Mouse (Mus musculus) layer of hippocampus, adult 8-10 months (tissue): ENCODE measurements around the gene Ptk7. TPM values are rescaled to one million over a fixed set of nuclear protein-coding genes. Genes with fewer than 3 reads are reported as not detected.
A peak's percentile ranks its signal among the peaks of the same experiment; 100 is the strongest.

Experiments used
- DNase-seq, 2 experiments: peaks; one replicate each; pipeline ENCODE4 v3.0.0; 2022; ENCODE audit warnings: low spot score in 2 of 2
- total RNA-seq, 4 experiments: library from RNA; stranded (reverse); gene quantifications; 2 replicates each; pipeline ENCODE4 v1.2.4; 2022

Gene Ptk7
- total RNA-seq, 4 experiments from 2014 or later = 8.2 to 9.2 (median 8.9) TPM

DNA sequence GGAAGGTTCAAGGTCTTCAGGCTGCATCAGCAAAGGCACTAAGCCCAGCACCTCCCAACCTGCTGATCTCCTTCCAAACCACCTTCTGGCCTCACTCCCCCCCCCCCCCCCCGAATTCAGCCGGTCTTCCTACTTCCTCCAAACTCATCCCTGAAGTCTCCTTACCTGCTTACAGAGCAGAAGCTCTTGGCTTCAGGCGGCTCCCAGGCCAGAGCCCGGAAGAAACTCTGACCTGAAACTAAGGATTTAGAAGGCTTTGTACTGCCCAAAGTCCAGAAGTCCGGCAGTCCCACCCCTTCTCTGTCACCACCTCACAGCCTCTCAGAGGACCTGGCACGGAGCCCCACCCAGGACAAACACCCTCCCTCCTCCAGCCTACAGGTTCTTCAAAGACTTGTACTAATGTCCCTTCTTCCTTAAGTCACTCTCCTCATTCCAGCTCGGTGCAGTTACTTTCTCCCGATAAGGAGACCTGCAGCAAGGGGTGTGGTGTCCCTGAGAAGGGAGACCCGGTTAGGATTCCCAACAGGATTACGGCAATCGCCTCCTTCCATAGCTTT, 15.7 kb upstream of the Ptk7 start:
- DNase-seq = no peak

GRCm38 (mm10) chr17:46644152-46644805, 15.0 kb upstream of the Ptk7 start:
- no peak for DNase-seq

DNA sequence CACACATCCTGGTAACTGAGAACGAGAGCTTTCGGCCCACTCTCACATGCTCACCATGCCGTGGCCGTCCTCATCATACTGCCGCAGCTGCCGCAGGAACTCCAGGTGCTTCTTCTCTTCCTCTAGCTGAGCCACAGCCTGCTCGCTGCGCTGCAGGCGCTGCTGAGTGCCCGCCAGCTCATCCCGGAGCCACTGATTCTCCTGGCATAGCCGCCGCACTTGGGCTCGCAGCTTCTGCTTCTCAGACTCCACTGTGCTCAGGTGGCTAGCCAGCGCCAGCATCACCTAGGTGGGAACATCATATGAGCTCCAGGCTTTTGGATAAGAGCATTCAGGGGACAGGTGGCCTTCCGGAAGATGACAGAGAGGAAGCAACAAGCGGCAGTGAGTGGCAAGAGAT, 12.8 kb upstream of the Ptk7 start:
- DNase-seq = no peak

DNA sequence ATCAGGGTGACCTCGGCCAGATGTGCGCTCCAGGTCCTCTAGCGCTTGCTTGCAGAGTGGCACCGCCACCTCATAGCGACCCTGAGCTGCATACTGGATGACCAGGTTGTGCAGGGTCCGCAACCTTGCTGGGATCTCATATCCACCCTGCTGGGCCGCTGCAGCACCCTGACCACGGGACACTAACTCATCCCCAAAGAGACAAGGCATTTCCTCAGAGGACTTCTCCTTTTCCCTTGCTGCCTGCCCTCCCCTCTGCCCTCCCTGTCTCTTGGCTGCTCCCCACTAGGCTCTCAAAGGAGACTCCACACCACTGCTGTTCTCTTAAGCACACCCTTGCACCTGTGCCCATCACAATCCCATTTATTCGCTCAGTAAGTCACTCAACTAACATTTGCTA, 10.6 kb upstream of the Ptk7 start:
- no peak for DNase-seq

DNA sequence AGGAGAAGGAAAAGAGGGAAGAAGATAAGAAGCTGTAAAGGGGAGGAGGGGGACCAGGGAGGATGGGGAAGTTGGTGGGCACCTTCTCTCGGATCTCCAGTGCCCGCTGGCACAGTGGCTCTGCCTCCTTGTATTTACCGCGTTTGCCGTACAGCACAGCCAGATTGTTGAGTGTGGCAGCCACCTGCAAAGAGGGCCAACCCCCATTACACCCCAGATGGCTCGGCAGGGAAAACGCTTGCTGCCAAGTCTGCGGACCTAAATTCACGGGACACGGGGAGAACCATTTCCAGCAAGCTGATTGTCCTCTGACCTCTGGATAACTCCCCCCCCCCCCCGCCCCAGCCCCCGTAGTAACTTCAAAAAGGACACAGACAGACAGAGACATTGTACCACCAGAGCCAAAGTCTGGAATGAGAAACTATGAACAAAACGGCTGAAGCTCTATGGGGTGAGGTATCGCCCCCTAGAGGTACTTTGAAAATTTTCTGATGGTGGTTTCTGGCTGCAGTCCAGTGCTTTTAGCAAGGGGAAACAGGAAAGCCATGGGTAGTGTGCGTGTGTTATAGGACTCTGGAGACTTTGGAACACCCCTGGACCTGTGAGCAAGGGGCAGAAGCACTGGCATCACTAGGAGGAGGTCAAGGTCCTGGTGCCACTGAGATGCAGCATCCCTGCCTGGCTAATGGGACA, 7.7 kb upstream of the Ptk7 start:
- peak; percentile 66 to 75 for DNase-seq

- no peak for DNase-seq
These were observed 559 bp upstream of the Ptk7 start for GRCm38 (mm10) chr17:46629685-46630441.

DNA sequence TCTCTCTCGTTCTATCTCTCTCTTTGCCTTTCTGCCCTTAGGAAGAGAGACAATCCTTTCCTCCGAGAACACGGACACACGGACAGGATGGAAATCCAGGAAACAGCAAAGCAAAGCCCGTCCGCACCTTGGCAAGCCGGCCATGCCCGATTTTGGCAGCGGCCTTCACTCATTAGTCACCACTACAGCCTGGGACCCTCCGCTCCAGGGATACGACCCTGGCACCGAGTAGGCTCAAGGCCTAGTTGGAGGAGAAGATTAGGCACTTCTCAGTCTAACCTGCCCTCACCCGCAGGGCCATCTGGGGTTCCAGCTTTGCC, 873 bp downstream of the Ptk7 start:
- DNase-seq = no peak

DNA sequence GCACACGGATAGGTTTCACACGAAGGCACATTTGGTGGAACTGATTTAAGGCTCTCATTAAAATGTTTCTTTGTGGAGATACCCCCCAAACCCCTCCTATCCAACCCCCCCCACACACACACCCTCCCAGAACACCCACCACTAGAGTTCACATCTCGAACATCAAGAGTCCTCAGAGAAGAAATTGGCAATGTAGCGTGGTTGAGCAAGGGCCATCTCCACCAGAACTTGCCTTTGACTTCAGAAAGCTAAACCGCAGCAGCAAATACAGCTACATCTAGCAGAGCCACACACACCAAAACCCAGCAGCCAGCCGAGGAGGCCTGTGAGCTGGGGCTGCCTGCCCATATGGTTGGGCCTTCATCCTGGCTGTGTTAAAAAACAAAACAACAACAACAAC, 1.9 kb downstream of the Ptk7 start:
- no peak for DNase-seq

GRCm38 (mm10) chr17:46624598-46624997, 4.7 kb downstream of the Ptk7 start:
- DNase-seq = no peak

DNA sequence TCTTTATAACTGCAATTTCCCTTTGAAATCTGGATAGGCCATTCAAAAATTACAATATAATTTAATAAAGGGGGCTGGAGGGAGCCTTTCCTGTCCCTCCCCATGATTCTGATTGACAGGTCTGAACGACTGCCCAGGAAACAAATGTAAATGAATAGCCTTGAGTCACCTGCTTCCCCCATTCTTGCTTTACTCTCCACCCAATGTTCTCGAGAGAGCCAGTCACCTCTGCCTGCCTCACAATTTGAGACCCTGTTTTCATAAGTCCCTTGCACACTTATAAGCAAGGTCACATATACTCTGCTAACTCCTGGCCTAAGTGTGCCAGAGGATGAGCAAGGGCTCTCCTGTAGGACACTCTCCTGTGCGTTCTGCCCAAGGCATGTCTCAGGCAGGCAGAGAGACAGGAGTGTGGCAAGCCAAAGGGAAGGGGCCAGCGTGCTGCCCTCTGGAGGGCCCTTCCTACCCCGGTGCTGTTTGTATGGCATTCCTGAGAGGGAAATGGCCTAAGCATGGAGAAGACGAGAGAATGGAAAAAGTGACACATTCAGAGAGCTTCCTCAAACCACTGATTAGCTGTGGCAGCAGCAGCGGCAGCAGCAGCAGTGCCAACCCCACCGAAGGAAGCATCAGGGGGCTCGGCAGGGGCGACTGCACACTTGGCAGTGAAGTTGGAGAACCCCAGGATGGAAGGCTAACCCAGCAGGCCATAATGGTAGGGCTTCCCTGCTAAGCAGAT, 5.3 kb downstream of the Ptk7 start:
- no peak for DNase-seq

DNA sequence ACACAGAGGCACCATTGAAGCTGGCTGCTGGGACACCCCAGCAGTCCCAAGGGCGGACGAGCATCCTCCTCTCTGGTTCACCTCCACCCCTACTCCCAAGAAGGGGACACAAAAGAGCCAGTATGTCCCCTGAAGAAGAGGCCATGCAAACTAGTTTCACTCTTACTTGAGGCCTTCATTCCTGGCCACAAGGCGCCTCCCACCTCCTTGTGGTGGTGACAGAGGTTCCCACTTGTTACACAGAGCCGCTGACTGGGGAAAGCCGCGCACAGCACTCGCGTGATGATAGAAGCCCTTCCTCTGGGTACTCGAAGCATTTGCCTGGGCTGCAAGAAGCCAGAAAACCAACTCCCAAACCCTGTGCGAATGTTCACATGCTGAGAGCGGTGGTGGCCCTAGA, 7.0 kb downstream of the Ptk7 start:
- no peak for DNase-seq

GRCm38 (mm10) chr17:46621324-46621723, 8.0 kb downstream of the Ptk7 start:
- peak in 1 of 2 experiments; percentile 60 for DNase-seq

DNA sequence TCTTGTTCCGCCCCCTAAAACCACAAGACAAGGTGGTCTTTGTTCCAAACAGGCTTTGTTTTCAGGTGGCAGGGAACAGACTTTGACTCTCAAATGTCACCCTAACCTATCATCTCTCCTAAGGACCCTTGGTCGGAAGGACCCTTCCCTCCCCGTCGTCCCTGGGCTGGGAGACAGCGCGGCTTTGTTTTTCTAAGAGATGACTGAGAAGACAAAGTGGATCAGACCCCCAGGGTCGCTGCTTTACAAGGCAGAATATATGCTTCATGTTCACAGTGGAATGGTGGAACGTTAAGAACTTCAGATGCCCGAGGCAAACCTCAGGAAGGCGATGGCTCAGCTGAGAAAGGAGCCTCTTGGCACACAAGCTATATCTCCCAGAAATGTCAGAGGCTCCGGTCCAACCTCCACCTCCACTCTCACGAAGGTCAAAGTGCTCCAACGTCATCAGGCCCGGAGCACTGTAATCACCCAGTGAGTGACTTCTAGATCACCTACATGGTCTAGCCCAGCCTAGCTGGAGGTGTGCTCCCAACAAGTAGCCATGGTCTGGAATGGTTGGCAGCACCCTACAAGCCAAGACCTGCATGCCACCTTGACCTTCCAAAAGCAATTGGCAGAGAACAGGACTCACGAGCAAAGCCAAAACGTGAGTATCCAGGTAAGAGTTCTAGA, 9.5 kb downstream of the Ptk7 start:
- DNase-seq = no peak

DNA sequence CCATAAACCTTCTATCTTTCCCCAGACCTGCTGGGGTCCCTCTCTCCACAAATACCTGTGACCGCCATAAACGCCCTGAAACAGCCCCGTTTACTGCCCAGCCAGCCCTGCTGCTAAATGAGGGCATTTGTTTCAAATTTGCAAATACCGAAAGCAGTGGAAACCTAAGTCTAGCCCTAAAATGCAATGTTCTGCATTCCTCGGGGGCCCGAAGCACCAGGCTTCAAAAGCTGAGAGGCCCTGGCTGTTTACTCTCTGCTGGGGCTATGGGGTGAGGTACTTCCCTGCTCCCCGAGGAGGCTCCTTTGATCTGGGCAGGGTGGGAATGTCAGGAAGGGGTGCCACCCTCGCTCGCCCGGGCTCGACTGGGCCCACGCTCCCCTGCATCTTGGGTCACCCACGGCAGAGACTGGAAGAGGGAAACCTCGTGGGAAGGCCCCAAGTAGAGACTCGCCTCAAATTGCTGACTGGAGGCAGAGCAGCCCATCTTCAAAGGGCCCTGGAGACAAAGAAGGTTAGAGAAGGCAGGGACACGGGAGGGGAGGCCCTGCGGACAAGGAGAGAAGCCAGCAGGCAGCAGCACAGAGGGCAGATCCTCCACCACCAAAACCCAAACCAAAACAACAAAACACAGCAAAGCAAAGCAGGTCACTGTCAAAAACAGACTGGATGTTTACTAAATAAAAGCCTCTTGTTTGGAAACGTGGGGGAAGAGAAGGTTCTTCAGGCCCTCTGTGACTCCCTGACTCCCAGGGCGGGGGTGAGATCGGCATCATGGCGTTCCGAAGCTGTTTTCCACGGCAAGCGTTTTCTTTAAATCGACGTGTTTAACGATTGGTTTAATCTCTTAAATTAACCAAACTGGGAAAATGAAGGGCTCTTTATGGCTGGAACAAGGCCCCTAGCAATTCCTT, 10.3 kb downstream of the Ptk7 start:
- no peak for DNase-seq

DNA sequence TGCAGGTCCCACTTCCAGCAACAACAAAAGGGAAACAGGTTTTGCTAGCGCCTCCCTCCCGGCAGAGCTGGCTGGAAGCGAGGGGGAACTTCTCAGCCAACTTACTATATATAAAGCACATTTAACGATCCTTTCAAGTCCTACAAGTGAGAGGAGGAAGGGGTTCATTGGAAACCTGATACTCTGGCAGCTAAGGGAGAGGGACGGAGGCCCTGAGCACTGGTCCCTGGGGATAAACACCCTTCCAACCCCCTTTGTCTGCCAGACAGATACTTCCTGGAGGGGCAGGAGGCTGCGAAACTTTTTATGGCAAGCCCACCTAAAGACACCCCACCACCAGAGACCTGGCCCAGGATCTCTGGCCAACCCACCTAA, 10.9 kb downstream of the Ptk7 start:
- no peak for DNase-seq

DNA sequence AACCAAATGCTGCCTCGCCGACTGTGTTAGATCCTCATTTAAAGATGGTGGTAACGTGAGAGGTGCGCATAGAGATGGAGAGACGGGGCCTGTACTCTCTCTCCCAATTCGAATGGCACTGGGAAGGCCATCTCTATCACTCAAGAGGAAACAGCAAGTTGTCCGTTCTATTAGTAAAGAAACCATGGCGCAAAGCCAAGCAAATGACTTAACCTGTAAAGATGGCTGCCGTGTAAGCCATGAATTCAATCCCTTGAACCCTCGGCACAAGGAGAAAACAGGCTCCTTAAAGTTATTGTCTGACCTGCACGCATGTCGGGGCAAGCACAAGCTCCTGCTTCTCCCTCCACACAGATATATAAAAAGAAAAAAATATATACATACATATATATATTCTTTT, 11.5 kb downstream of the Ptk7 start:
- DNase-seq = no peak

DNA sequence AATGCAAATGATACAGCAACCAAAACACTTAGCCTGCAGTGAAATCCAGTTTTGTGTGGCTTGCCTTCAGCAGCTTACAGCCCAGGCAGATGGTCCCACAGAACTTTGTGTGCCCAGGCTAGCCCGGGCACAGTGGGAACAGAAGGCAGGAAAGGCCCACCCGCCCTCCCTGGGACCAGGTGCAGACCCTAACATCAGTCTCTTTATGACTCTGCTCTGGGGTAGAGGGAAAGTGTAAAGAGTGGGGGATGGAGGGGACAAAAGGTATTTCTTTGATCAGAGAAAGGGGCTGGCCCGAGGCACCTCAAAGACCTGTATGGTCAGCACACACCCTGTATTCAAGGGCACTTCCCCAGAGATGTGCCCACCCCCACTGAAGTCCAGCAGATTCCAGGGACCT, 16.1 kb downstream of the Ptk7 start:
- no peak for DNase-seq

DNA sequence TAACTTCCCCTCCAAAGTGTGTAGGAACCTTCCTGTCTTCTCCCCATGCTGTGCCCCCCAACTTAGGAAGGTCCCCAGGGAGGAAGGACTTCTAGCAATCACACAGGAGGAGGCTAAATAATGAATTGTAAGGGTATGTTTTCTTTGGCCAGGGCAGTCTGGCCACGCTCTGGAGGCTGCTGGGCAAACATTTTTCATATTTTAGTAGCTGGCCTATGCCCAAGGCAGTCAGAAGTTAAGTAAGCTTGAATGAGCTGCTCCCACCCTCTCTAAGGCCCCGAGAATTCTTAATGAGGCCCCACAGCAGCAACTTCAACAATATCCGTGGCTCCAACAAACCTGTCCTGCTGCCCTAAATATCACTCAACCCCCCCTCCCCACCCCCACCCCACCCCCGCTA, 16.5 kb downstream of the Ptk7 start:
- DNase-seq = no peak

GRCm38 (mm10) chr17:46612189-46612588, 17.1 kb downstream of the Ptk7 start:
- no peak for DNase-seq

GRCm38 (mm10) chr17:46611316-46611715, 18.0 kb downstream of the Ptk7 start:
- DNase-seq = no peak
